ENCODE assay signal across 8 mouse cellular contexts in genomic region chr3:51156386-51157290, GRCm38 (mm10).
A peak's percentile ranks its signal among the peaks of the same experiment; 100 is the strongest.
DNase-seq lines count a peak whose midpoint lies in the region; ATAC-seq and TF ChIP-seq lines count a peak whose summit lies in the region.

No protein-coding gene starts in this region.

- H3K27ac ChIP-seq in thymus, adult 2 months (ENCODE audit: control insufficient read depth, insufficient read depth, low read length) = peak overlapping the region; percentile 38; the same call in 1 of the 2 replicates
- no peak overlapping the region for H3K27ac ChIP-seq in intestine, embryonic 16.5 days (ENCODE audit: low read length)
- H3K27ac ChIP-seq in midbrain, embryonic 10.5 days (replicated peaks) = peak overlapping the region; percentile 74
- H3K27ac ChIP-seq in stomach, embryonic 15.5 days = peak overlapping the region; percentile 52; the same call in 1 of the 2 replicates

- H3K4me2 ChIP-seq in intestine, embryonic 16.5 days (ENCODE audit: low read depth, low read length) = no peak overlapping the region
- peak overlapping the region; percentile 21; the same call in 1 of the 2 replicates for H3K4me2 ChIP-seq in stomach, embryonic 15.5 days

- no peaks in the 10 kb centered on the region for H3K4me1 ChIP-seq in thymus, adult 2 months (replicated peaks; ENCODE audit: control insufficient read depth, insufficient read depth, low read length)
- peaks cover 9% of the 10 kb centered on the region for H3K4me1 ChIP-seq in intestine, embryonic 16.5 days (ENCODE audit: control insufficient read depth, insufficient read depth, low read length)
- H3K4me1 ChIP-seq in midbrain, embryonic 10.5 days = peaks cover 54% of the 10 kb centered on the region
- peaks cover 21% of the 10 kb centered on the region for H3K4me1 ChIP-seq in stomach, embryonic 15.5 days

- intact Hi-C loops in gastrocnemius, postnatal 36 days (cut with DNase I) = no loop called here
- intact Hi-C loops in left cerebral cortex, postnatal 14 days (cut with DNase I) = no loop called here

- no peaks in the 10 kb centered on the region for H3K36me3 ChIP-seq in thymus, adult 2 months (ENCODE audit: control insufficient read depth, insufficient read depth, low read length)
- H3K36me3 ChIP-seq in intestine, embryonic 16.5 days (ENCODE audit: control insufficient read depth, insufficient read depth, low read length) = no peaks in the 10 kb centered on the region
- no peaks in the 10 kb centered on the region for H3K36me3 ChIP-seq in midbrain, embryonic 10.5 days
- no peaks in the 10 kb centered on the region for H3K36me3 ChIP-seq in stomach, embryonic 15.5 days

- H3K9me3 ChIP-seq in intestine, embryonic 16.5 days (ENCODE audit: control insufficient read depth, low read length) = no peaks in the 10 kb centered on the region
- no peaks in the 10 kb centered on the region for H3K9me3 ChIP-seq in midbrain, embryonic 10.5 days (replicated peaks)
- H3K9me3 ChIP-seq in stomach, embryonic 15.5 days = no peaks in the 10 kb centered on the region

- TF ChIP-seq CTCF in thymus, adult 2 months (IDR thresholded peaks at IDR 0.05; ENCODE audit: borderline replicate concordance, control insufficient read depth, extremely low read depth, insufficient read depth, low read length, poor library complexity) = no peak

- no peak for TF ChIP-seq POLR2A in thymus, adult 2 months (IDR thresholded peaks at IDR 0.05; ENCODE audit: control insufficient read depth, extremely low read depth, insufficient read depth, low read length, poor library complexity)

- no peak overlapping the region for H3K9ac ChIP-seq in intestine, embryonic 16.5 days (ENCODE audit: low read depth, low read length)
- no peak overlapping the region for H3K9ac ChIP-seq in stomach, embryonic 15.5 days

- no peaks in the 10 kb centered on the region for H3K27me3 ChIP-seq in thymus, adult 2 months (ENCODE audit: control insufficient read depth, insufficient read depth, low read length)
- H3K27me3 ChIP-seq in intestine, embryonic 16.5 days (replicated peaks; ENCODE audit: control insufficient read depth, insufficient read depth, low read length) = no peaks in the 10 kb centered on the region
- H3K27me3 ChIP-seq in midbrain, embryonic 10.5 days (ENCODE audit: low read depth, poor library complexity, severe bottlenecking) = no peaks in the 10 kb centered on the region; the same call in 1 of the 2 replicates
- H3K27me3 ChIP-seq in stomach, embryonic 15.5 days (replicated peaks) = no peaks in the 10 kb centered on the region

- WGBS in thymus, adult 2 months = 81% methylated on average over 20 of the region's 20 CpGs
- WGBS in intestine, embryonic 16.5 days = 30% methylated on average over 20 of the region's 20 CpGs
- WGBS in midbrain, embryonic 10.5 days = 46% methylated on average over 20 of the region's 20 CpGs
- WGBS in stomach, embryonic 15.5 days = 24% methylated on average over 20 of the region's 20 CpGs

- DNase-seq in thymus, adult 2 months = peak; percentile 3
- DNase-seq in thymus, adult 18-20 months = no peak
- DNase-seq in embryo, embryonic 9.5 days (ENCODE audit: extremely low spot score) = peak; percentile 58
- peak; percentile 48 to 54 for DNase-seq in gastrocnemius, postnatal 36 days
- peak; percentile 52 to 68 for DNase-seq in left cerebral cortex, postnatal 14 days (ENCODE audit: low spot score in 2 of 2)
- DNase-seq in midbrain, embryonic 10.5 days (ENCODE audit: low spot score) = peak; percentile 49

- no peak overlapping the region for H3K4me3 ChIP-seq in thymus, adult 2 months (ENCODE audit: control insufficient read depth, insufficient read depth, low read length)
- no peak overlapping the region for H3K4me3 ChIP-seq in intestine, embryonic 16.5 days (ENCODE audit: low read length)
- H3K4me3 ChIP-seq in midbrain, embryonic 10.5 days = no peak overlapping the region
- no peak overlapping the region for H3K4me3 ChIP-seq in stomach, embryonic 15.5 days (replicated peaks)

- ATAC-seq in intestine, embryonic 16.5 days = peak; percentile 88
- ATAC-seq in stomach, embryonic 15.5 days (ENCODE audit: insufficient read depth, low FRiP score, low read depth) = peak; percentile 87

Comparison
In these comparisons a context has a peak if more than half of its experiments do, and no peak if none do; other contexts are left out.
1. DNase-seq: peak in thymus, adult 2 months (single experiment), embryo, embryonic 9.5 days (single experiment), gastrocnemius, postnatal 36 days (2 of 2), left cerebral cortex, postnatal 14 days (2 of 2) and midbrain, embryonic 10.5 days (single experiment); none in thymus, adult 18-20 months (0 of 2).